Mouse (Mus musculus) ovary, postnatal 14 days (tissue): ENCODE results near the gene Hexim1.

Experiments used
- DNase-seq: peaks from one replicate; pipeline ENCODE4 v3.0.0; 2022; ENCODE audit warnings: low spot score

Gene Hexim1

DNA sequence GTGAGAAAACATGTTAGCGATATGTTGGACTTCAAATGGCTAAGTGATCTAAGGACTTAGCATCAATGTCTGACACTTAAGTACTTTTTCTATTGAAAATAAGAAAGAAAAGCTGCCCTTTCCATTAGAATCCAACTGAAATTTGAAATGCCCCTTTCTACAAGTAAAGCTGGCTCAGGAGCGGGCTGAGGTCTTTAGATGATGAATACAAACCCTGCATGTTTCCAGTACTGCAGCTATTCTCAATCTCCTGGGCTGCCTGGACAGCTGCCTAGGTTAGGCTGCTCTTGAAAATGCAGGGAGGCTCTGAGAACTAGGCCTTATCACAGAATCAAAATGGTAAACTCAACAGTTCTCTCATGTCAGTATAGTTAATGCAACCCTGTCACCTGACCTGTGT lies 2.8 kb downstream of the Hexim1 start:
- DNase-seq: no peak

DNA sequence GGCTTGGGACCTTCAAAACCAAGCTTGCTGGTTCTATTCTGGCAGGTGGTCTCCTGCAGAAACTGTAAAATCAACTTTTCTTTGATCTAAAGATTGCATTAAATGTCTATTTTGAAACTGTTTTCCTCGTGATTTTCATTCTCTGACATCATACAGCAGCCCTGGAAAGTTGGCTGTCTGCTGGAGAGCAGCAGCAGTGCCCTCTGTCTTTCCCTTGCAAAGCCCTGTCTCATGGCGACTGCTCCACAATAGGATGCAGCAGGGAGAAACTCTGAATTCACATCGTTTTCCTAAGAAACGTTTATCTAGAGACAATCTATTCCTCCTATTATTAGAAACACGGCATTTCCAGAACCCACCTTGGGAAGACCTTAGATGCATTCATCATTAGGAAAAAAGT lies 3.6 kb downstream of the Hexim1 start:
- DNase-seq: no peak

DNA sequence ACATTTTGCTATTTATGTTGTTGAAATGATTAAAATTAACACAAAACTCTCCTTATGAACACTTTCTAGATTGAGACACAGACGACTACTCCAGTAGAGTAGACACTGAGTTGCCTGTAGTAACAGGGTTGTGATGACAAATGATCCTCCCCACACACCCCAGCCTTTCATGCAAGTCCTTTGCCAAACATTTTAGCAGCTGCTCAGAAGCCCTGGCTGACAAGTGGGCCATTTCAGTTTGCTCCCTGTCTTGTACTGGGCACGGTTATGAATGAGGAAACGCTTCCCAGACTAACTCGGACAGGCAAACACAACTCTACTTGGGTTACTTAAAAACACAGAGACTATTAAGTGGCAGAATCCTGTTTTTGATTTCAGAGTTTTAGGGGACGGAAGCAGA lies 4.3 kb downstream of the Hexim1 start:
- no peak for DNase-seq

DNA sequence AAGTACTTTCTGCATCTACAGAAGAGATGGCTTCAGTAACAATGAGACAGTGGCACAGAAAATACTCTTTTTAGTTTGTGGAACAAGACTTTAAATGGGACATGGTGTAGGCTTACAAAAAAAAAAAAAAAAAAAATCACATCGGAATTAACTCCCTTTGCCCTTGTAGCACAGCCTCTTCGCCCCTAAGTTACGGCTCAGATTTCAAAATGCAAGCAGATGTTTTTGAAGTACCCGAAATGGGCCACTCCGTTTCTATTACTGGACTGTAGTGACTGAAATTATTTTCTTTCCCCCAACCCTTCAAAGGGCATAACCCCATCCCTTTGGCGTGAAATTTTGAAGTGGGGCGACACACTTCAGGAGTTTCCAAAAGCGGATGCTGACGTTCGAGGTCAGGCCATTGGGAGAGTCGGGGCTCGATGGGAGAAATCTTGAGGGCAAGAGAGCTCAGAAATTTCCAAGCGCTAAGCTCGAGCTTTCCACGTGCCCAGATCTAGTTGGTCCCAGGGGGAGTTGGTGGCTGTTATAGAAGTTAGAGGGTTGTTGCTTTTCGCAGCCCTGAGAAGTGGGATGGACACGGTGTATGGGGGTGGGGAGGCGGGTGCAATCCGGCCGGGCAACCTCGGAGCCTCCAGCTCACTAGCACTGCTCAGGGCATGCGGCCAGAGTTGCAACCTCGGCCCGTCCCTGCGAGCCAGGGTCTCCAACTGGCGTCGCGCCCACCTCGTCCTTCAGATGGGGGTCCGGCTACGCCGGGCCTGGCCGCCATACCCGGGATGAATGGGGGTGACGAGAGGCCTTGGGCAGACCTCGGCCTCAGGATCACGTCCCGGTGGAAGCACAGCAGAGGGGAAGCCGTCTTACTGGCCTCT lies 15.9 kb downstream of the Hexim1 start, which contains the start of gene Hexim2:
Gene Hexim2 (plus strand): TSS at position 729 of the 875 bp plus-strand sequence.
- DNase-seq: peak; percentile 57

DNA sequence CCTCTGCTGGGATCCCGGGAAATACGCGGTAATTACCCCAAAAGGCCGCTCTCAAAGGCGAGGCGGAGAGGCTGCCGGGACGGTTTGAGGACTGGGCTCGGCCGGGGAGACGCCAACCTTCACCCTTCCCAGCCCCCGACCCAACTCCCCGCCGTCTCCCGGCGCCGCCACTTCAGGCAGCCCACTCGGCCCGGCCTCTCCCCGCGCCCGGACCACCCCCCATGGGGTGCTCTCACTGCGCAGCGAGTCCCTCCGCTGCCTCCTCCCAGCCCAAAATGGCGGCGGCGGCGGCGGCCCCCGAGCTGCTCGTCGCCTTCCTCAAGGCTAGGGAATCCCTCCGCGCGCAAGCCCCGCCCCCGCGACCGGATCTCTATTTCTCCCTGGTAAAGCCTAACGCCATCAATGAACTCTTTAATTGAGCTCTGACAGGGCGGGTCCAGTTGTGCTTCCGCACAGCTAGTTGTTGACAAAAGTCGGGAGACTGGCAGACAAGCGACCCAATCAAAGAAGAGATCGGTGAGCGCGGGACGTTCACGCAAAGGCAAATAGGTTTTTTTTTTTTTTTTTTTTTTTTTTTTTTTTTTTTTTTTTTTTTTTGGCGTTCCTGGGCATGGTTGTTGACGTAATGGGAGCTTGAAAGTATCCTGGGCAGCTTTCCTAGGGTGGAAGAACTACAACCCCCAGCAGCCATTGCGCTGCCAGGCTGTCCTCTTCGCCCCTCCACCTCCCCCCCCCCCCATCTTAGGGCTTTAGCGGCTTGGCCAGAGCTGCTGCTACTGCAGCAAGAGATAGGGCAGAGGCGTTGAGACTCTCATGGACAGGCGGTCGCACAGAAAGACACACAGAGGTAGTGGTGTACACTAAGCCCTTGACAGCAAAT lies 16.8 kb downstream of the Hexim1 start:
- peak; percentile 99 for DNase-seq

DNA sequence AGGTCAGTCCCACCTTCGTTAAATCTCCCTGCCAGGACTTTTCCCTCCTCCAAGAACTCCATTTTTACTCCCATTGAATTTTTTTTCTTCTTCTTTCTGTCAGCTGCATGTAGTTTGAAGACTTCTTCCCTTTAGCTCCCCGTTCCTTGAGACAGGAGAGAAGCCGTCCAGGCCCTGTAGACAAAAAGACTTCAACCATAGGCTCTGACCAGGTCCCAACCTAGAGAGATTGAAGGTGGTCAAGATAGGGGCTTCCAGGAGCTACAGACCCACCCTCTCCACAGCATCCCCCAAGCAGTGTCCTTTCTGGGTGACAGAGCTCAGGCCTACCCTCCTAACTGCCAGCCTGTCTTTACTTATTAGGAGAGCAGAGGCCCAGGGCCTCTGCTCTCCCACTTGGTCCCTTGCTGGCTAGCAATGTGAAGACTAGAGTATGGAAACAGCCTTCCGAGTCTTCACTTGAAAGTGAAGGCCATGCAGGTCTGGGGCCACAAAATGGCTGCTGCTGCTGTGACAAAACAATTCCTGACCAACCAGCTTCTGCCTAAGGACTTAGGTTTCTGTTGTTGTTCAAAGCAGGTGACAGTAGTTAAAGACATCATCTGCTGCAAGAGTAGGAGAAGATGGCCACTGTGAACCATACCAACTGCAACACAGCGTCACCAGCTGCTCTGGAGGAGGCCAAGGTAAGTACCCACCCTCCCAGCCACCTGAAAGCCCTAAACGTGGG lies 17.6 kb downstream of the Hexim1 start:
- no peak for DNase-seq

DNA sequence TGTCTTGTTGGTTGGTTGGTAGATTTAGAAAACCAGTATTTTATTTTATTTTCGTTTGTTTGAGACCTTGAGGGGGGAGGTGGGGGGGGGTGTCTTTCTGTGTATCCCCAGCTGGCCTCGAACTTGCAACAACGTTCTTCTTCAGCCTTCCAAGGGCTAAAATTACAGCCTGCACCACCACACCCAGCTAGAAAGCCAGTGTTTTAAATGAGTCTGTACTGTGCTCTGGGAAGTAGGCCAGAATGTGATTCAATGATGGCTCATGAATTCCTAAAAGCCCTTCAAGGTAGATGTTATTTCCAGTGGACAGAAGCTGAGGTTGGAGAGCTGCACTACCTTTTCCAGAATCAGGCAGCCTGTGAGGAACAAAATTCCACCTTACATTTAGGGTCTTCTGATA lies 18.2 kb downstream of the Hexim1 start:
- no peak for DNase-seq

DNA sequence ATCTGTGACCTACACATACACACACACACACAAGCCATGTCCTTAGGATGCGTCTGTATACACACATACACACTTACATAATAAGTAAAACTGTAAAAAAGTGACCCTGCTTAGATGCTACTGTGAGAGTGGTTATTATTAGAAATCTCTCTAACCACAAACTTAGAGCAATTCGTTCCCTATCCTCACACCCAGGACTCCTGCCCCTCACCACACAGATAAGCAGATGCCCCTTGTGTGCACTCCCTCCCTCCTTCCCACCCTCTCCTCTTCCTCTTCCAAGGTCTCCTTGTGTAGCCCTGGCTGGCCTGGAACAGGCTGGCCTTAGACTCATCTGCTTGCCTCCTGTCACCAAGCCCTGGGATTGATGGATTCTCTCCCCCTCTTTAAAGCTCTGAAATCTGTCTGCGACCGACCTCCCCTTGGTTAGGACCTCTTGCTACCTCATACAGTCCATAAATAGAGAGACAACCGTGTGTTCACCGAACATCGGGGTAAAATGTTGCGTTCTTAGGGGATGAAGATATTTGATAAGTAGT lies 20.1 kb downstream of the Hexim1 start:
- DNase-seq: no peak

DNA sequence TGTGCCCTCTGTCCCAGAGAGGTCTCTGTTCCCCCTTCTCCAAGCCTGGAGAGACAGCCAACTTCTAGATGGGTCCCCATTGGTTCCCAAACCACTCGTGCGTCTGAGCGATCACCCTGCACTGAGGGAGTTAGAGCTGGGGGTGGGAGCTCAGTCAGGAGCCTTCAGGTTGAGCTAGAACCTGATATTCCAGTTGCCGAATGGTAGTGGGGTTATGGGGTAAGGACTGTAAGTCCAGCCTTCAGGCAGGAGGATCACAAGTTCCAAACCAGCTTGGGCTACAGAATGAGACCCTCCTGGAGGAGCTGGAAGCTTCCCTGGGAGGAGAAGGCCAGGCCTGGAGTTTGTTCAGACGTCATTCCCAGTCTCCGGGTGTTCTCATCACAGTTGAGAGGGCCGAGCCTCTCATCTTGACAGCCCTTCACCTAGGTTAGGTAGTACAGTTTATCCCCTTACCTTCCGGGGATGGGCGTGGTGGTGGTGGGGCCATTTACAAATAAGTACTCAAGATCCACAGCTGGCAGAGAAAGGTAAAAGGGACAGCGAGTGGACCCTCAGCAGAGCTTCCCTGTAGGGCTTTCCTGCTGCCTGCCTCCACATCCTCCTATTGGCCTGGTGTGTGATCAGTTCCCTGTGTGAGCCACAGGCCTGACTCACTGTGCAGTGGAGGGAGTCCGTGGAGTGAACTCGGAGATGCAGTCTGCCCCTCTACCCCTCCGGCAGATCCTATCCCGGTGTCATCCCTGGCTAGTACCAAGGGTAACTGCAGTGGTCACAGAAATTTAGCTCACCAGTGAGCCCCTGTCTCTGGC lies 24.1 kb downstream of the Hexim1 start:
- DNase-seq: no peak

DNA sequence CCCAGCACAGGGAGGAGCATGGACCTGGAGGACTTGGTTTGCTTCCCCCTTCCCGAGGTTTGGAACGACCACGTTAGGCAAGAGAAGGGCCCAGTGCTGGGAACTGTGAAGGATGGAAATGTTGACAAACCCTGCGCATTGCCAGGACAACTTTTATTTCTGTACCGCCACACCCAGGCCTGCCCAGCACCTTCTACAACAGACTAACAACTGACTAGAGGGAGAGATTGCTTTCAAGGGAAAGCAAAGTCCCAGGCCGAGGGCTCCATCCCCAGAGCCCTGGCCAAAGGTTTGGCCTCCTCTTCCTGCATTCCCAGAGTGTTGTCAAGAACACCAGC lies 24.7 kb downstream of the Hexim1 start:
- no peak for DNase-seq

DNA sequence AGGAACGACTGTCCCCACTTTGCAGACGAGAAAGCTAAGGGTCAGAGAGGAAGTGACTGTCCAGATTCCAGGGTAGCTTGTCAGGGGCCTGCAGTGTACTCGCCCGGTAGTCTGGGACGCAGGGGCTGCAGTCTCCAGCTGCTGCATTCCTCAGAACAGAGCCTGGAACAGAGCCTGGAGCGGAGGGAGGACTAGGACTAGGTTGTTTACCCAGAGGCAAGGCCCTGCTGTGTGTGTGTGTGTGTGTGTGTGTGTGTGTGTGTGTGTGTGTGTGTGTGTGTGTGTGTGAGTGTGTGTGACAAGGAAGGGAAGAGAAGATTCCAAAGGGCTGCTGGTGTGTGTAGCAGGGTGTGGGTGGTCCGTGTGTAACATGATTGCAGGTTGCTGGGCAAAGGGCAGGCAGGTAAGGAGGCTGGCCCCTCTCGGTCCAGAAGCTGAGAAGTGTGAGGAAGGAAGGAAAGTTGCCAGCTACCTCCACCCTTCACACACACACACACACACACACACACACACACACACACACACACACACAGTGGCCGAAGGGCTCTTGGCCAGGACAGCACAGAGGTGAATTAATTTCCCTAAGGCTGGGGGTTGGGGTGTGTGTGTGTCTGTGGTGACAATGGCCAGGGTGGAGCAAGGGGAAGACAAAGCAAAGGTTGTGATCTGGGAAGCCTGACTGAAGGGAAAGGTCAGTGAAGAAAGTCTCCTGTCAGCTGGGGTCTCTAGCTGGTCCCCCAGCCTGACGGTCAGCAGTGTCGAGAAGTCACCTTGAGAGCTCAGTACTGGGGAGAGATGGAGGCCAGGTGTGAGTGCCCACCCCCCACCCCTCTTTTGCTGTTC lies 25.3 kb downstream of the Hexim1 start:
- peak; percentile 69 for DNase-seq

DNA sequence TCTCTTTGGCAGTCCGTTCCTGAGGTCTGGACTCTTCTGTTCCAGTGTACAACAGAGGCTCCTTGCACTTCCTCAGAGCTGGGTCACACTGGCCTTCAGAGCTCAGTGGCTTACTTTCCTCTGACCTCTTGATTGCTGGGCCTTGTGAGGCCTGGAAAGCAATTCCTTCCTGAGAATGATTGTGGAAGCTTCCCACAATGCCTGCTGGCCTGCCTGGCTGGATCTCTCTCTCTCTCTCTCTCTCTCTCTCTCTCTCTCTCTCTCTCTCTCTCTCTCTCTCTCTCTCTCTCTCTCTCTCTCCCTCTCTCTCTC lies 25.9 kb downstream of the Hexim1 start:
- DNase-seq: no peak

DNA sequence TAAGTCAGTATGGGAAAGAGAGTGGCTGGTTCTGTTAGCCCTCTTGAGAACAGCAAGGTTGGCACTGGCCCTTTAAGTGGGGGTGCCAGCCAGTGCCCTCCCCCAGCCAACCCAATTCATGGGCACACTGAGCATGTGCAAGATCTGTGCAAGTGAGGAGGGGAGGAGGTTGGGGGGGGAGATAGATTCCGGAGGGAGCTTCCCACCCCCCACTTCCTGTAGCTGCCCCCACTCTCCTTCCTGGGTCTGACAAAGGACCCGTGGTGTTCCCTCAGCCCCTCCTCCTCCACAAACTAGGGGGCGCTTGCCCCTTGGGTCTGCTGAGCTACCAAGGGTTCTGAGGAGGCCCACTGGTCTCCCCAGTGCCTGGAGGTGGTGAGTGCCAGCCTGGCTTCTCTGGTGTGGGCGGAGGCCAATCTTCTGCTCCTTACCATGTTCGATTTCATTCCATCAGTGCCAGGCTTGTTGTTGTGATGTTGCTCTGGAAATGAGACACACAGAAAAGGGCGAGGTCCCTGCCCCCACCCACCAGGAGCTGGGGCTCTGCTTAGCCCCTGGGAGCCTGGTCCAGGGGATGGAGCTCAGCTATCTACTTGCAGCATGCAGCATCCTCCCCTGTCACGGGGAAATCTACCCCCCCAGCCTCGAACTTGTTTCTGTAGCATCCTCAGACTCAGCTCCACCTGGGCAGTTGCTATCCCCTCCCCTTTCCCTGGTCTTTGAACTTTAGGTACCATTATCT lies 26.6 kb downstream of the Hexim1 start:
- no peak for DNase-seq

DNA sequence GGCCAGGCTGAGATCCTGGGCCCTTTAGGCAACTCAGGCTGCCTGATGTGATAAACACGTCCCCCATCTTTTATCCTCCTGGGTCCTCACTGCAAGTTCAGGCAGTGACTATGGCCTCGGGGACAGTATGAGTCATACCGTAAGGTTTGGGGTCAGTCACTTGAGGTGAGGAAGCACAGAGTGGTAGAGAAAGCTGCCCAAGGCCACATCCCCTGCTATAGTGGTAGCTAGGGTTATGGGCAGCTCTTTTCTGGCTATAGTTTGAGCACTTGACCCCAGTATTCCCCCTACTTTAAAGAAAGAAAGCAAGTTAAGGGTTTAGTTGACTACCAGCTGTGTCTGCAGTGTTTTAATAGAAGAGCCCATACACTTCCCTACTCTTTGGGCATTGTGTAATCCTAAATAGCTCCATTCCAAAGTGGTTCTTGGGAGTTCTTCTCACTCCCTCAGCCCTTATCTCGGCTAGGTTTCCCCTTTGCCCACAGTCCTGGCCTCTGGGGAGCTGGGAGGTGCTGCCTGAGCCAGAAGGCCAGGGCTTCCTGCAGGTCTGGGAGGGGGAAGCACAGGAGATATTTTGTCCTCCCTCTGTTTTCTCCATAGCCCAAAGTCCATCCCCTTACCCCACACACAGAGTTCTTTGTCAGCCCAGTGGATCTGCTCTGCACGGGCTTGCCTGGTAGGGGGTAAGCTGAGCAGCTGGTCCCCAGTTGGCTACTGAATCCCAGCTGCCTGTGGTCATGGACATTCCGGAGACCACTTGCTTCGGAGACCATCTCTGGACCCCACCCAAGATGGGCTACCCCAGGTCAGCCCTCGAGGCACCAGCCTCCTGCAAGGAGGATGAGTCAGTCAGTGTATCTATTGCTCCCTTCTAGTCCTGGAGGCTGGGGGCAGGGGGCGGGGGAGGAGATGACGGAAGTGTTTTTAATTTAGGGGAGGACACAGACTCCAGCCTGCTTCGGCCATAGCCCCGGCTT lies 28.6 kb downstream of the Hexim1 start:
- no peak for DNase-seq

DNA sequence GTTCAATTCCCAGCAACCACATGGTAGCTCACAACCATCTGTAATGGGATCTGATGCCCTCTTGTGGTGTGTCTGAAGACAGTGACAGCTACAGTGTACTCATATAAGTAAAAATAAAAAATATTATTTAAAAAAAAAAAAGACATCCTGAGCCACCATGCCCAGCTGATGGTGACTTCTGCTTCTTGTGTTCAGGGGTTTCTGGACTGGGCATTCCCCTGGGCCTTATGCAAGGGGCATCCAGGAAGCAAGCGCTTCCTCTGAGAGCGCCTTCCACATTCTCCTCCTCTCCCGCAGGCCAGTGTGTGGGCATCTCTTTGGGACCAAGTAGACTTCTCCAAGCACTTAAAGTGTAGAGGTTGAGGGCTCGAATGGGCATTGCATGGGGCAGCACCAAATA lies 30.4 kb downstream of the Hexim1 start:
- DNase-seq: no peak

DNA sequence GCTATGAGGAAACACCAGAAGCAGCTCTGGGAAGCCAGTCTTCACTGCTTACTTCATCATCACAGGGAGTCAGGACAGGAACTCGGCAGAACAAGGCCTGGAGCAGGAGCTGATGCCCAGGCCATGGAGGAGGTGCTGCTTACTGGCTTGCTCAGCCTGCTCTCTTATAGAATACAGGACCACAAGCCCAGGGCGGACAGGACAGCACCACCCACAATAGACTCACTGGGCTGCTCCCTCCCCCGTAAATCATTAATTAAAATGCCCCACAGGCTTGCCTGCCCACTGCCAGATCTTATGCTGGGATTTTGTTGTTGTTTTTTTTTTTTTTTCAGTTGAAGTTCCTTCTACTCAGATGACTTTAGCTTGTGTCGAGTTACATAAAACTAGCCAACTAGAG lies 31.7 kb downstream of the Hexim1 start:
- DNase-seq: no peak

DNA sequence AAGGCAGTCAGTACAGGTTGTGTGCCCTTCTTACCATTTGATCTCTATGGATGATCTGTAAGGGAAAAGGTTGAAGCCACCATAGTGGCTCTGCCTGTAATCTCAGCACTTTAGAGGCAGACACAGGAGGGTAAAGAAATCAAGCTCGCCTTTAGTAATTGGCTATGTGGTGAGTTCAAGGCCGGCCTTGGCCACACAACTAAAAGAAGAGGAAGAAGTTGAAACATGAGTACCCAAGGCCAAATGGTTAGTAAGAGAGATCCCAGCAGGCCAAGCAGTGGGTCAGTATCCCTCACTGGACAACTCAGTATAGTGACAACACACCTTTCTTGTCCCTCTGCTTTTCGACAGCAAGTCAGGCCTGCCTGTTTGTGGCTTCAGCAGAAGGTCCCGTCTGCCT lies 33.7 kb downstream of the Hexim1 start:
- no peak for DNase-seq

DNA sequence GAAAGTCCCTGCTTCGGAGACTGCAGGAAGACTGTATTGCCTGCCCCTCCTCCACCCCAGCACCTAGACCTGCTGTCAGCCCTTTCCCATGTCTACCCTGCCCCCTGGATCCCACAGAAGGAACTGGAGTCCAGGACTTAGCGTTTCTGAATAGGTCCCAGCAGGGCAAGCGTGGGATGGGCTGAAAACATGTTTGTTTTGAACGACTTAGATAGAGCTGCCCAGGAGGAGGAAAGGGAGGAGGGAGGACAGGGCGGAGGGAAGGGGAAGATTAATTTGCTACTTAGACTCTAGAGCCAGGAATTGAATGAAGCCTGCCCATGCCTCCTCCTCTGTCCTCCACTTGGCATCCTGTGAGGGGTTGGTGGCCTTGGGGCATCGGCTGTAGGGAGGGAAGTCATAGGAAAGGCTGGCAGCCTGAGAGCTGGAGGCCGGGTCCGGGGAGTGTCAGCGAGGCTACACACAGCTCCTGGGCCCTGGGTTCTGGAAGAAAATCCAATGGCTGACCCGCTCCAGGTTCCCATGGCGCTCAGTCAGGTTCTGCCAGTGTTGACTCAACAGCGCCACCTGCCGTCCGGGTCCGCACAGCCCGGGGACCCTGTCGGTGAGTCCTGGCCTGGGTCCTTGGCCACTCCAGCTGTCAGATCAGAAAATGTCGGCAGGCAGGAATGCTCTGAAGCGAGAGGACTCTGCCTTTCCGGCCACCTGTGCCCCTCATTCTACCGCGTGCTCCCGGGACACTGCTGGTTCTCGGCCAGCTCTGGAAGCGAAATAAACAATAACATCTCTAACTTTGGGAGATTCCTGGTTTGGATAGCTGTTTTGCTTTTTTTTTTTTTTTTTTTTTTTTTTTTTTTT lies 42.8 kb downstream of the Hexim1 start:
- DNase-seq: peak; percentile 99
